Mouse (Mus musculus) limb, embryonic 15.5 days (tissue): ENCODE measurements around the gene Mdh1b. TPM values are rescaled to one million over a fixed set of nuclear protein-coding genes. Genes with fewer than 3 reads are reported as not detected.

Source experiments
- ATAC-seq: fragments of 200-750 bp; cut with Nextera tagmentation; 2 replicates; pipeline ENCODE4 v1.8.0; 2017; ENCODE audit warnings: low read depth, moderate TSS enrichment; ENCODE audit not compliant: insufficient number of reproducible peaks, low FRiP score, low TSS enrichment
- H3K27ac ChIP-seq: fragments of 300-500 bp; sonication (generic); 2 replicates; pipeline ENCODE4 v1.5.1; 2015; ENCODE audit warnings: moderate library complexity, mild to moderate bottlenecking, inconsistent platforms
- H3K27me3 ChIP-seq: fragments of 300-500 bp; sonication (generic); 2 replicates; pipeline ENCODE4 v1.6.1; 2015; ENCODE audit warnings: inconsistent platforms
- H3K36me3 ChIP-seq: fragments of 300-500 bp; sonication (generic); 2 replicates; pipeline ENCODE4 v1.6.1; 2015; ENCODE audit warnings: inconsistent platforms
- H3K4me1 ChIP-seq: fragments of 300-500 bp; sonication (generic); 2 replicates; pipeline ENCODE4 v1.6.1; 2015; ENCODE audit warnings: inconsistent platforms
- H3K4me2 ChIP-seq: fragments of 300-500 bp; sonication (generic); 2 replicates; pipeline ENCODE4 v1.6.1; 2015; ENCODE audit warnings: mild to moderate bottlenecking, inconsistent platforms
- H3K4me3 ChIP-seq: fragments of 300-500 bp; sonication (generic); 2 replicates; pipeline ENCODE4 v1.5.1; 2015; ENCODE audit warnings: mild to moderate bottlenecking, inconsistent platforms
- H3K9ac ChIP-seq: fragments of 300-500 bp; sonication (generic); 2 replicates; pipeline ENCODE4 v1.6.1; 2015; ENCODE audit warnings: inconsistent platforms
- H3K9me3 ChIP-seq: fragments of 300-500 bp; sonication (generic); 2 replicates; pipeline ENCODE4 v1.6.1; 2016; ENCODE audit warnings: inconsistent platforms
- WGBS: fragments of 180-500 bp; shearing (Covaris S2); methylation state at CpG from one replicate; pipeline ENCODE4 v1.1.7; 2015; 5-methylcytosine and 5-hydroxymethylcytosine counted together
- polyA plus RNA-seq: library from polyadenylated mRNA; unstranded; fragments of >200 nt; fragmentation: Nextera tagmentation; extraction: Ambion mirVana; gene quantifications from 2 replicates; pipeline ENCODE4 v1.2.1, GENCODE M21; 2015

The Mdh1b gene
- polyA plus RNA-seq = not detected in 2 replicates

GRCm38 (mm10) chr1:63730240-63730771 lies at the start of gene Mdh1b, which contains the start of gene Fastkd2:
Mdh1b (minus strand) TSS chr1:63730318.
Fastkd2 (plus strand) TSS chr1:63730614.
- WGBS = under 1% methylated on average over 31 of the region's 31 CpGs

GRCm38 (mm10) chr1:63776902-63777630 lies 46.9 kb upstream of the Mdh1b start:
- no peak overlapping the region for H3K4me3 ChIP-seq
- H3K4me1 ChIP-seq = no peaks in the 10 kb centered on the region
- H3K27me3 ChIP-seq = no peaks in the 10 kb centered on the region
- no peaks in the 10 kb centered on the region for H3K36me3 ChIP-seq
- H3K4me2 ChIP-seq = no peak overlapping the region
- no peak overlapping the region for H3K9ac ChIP-seq
- H3K9me3 ChIP-seq = no peaks in the 10 kb centered on the region
- no peak overlapping the region for H3K27ac ChIP-seq
- 33% methylated on average over 4 of the region's 4 CpGs for WGBS
- no peak for ATAC-seq

More at GRCm38 (mm10) chr1:63730240-63730771, at the start of gene Mdh1b, which contains the start of gene Fastkd2:
- peak within 1 kb of the TSS; percentile 45 for H3K4me2 ChIP-seq
- ATAC-seq = peak; percentile 82; the same call in 1 of the 2 replicates
- H3K9ac ChIP-seq = peak within 1 kb of the TSS; percentile 52
- peak within 1 kb of the TSS; percentile 72 for H3K4me3 ChIP-seq
- no peaks in the 10 kb centered on the region for H3K9me3 ChIP-seq
- no peak within 1 kb of the TSS for H3K27ac ChIP-seq
- no peaks in the 10 kb centered on the region for H3K36me3 ChIP-seq
- peaks cover 7% of the 10 kb centered on the region; the same call in 1 of the 2 replicates for H3K27me3 ChIP-seq
- peaks cover 10% of the 10 kb centered on the region; the same call in 1 of the 2 replicates for H3K4me1 ChIP-seq

GRCm38 (mm10) chr1:63776396-63776795 lies 46.3 kb upstream of the Mdh1b start:
- H3K4me2 ChIP-seq = no peak overlapping the region
- H3K36me3 ChIP-seq = no peaks in the 10 kb centered on the region
- H3K9me3 ChIP-seq = no peaks in the 10 kb centered on the region
- H3K27ac ChIP-seq = no peak overlapping the region
- no peaks in the 10 kb centered on the region for H3K4me1 ChIP-seq
- no peak overlapping the region for H3K4me3 ChIP-seq
- 54% methylated on average over 1 of the region's 1 CpGs for WGBS
- H3K27me3 ChIP-seq = no peaks in the 10 kb centered on the region
- no peak for ATAC-seq
- no peak overlapping the region for H3K9ac ChIP-seq

- Histone ChIP-seq H3K4me3 (no peak overlapping the region), H3K4me1 (peaks cover 12% of the 10 kb centered on the region), H3K27me3 (no peaks in the 10 kb centered on the region), H3K27ac (no peak overlapping the region), H3K4me2 (no peak overlapping the region), H3K36me3 (no peaks in the 10 kb centered on the region), H3K9me3 (no peaks in the 10 kb centered on the region), H3K9ac (no peak overlapping the region)
- no peak for ATAC-seq
- 55% methylated on average over 7 of the region's 7 CpGs for WGBS
Measured at GRCm38 (mm10) chr1:63770309-63770708, 40.2 kb upstream of the Mdh1b start.

DNA sequence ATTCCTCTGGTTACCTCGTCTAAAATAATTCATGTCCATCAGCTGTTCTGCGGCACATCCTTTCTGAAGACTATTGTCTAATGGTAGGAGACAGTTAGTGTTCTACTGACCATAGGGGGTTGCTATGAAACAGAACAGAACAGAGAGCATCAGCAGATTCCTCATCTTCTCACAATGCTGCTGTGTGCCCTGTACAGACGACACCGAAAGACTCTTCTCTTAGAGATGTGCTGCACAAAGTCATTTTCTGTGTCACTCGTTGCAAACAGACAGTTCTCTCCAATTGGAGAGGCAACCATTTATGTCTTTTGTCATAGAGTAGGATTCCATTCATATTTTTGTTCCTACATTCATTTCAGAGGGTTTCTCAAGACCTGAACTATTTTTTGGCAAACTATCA lies 39.0 kb upstream of the Mdh1b start, which contains the start of gene 4933402D24Rik:
4933402D24Rik (minus strand) TSS at position 101 of the 400 bp plus-strand sequence.
- Histone ChIP-seq H3K9me3 (no peaks in the 10 kb centered on the region), H3K27ac (peak within 1 kb of the TSS; percentile 57), H3K27me3 (no peaks in the 10 kb centered on the region), H3K36me3 (no peaks in the 10 kb centered on the region), H3K9ac (no peak within 1 kb of the TSS), H3K4me3 (no peak within 1 kb of the TSS), H3K4me1 (peaks cover 12% of the 10 kb centered on the region), H3K4me2 (0 out of 2 replicates have a peak within 1 kb of the TSS, but pooled peaks have one; percentile 6)
- ATAC-seq = no peak
- 74% methylated on average over 5 of the region's 5 CpGs for WGBS

DNA sequence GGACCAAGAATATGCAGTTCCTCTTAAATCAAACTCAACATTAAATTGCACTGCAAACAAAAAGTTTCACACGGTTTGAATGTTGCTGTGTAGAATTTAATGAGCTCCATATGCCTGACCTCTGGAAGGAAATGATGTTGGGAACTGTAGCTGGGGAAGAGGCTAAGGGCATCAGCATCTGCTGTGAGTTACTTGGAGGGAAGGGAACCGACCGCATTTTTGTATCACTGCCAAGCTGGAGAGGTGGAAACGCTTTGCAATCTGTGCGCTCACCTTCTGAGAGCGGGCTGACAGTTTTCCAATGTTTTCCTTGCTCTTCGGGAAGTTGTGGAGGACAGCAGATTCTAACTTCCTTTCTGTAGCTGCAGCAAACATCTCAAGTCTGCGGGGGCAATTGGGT lies 38.0 kb upstream of the Mdh1b start:
- Histone ChIP-seq H3K9me3 (no peaks in the 10 kb centered on the region), H3K36me3 (no peaks in the 10 kb centered on the region), H3K27me3 (no peaks in the 10 kb centered on the region), H3K4me3 (no peak overlapping the region), H3K4me2 (0 out of 2 replicates have a peak overlapping the region, but pooled peaks have one; percentile 6), H3K4me1 (peaks cover 19% of the 10 kb centered on the region), H3K9ac (no peak overlapping the region), H3K27ac (peak overlapping the region; percentile 57)
- WGBS = 19% methylated on average over 8 of the region's 8 CpGs
- peak; percentile 74; the same call in 1 of the 2 replicates for ATAC-seq

DNA sequence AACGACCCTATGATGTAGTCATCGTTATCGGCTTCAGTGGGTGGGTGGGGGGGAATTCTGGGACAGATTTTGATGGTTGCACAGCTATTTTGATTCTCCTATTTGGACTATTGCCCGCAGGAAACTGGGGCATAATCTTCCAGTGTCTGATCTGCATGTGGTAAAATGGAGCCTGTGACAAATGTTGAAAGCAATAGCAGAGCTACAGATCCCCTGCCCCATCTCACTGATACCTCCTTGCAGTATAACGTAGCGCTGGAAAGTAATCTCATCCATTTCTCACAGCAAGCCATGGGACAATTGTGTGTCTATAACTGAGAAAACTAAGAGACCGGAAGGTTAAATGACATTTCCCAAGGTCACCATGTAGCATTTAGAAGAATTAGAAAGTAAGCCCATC lies 34.3 kb upstream of the Mdh1b start:
- Histone ChIP-seq H3K27ac (no peak overlapping the region), H3K36me3 (no peaks in the 10 kb centered on the region), H3K4me3 (no peak overlapping the region), H3K4me1 (peaks cover 19% of the 10 kb centered on the region), H3K4me2 (no peak overlapping the region), H3K9ac (no peak overlapping the region), H3K27me3 (no peaks in the 10 kb centered on the region), H3K9me3 (no peaks in the 10 kb centered on the region)
- WGBS = 82% methylated on average over 7 of the region's 7 CpGs
- no peak for ATAC-seq

- Histone ChIP-seq H3K4me3 (no peak overlapping the region), H3K36me3 (no peaks in the 10 kb centered on the region), H3K27ac (peak overlapping the region; percentile 13; the same call in 1 of the 2 replicates), H3K4me1 (peaks cover 19% of the 10 kb centered on the region), H3K27me3 (no peaks in the 10 kb centered on the region), H3K4me2 (no peak overlapping the region), H3K9me3 (no peaks in the 10 kb centered on the region), H3K9ac (no peak overlapping the region)
- no peak for ATAC-seq
- WGBS = 46% methylated on average over 7 of the region's 7 CpGs
Measured at GRCm38 (mm10) chr1:63763881-63764386, 33.8 kb upstream of the Mdh1b start.

DNA sequence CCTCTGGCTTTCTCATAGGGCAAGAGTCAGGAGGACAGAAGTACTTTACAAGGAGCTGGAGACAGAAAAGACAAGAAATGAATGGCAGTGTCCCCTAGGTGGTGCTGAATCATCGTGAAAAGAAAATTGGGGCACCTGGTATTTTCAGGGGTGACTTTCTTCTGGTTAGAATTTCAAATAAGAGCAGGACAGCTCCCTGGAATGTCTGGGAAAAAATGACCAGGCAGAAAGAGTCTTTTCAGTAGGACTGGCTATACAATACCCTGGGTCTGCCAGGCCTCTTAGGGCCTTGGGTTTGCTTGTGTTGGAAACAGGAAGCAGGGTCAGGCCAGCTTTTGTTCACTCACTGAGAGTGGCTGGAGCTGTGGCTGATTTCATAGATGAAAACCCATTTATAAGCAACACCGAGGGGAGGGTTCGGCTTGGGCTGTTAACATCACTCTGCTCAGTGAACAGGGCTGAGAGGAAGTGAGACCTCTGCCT lies 33.1 kb upstream of the Mdh1b start:
- no peaks in the 10 kb centered on the region for H3K27me3 ChIP-seq
- H3K4me2 ChIP-seq = no peak overlapping the region
- no peaks in the 10 kb centered on the region for H3K36me3 ChIP-seq
- no peak overlapping the region for H3K9ac ChIP-seq
- no peaks in the 10 kb centered on the region for H3K9me3 ChIP-seq
- no peak for ATAC-seq
- WGBS = 14% methylated on average over 3 of the region's 3 CpGs
- H3K4me1 ChIP-seq = peaks cover 12% of the 10 kb centered on the region; the same call in 1 of the 2 replicates
- no peak overlapping the region for H3K4me3 ChIP-seq
- H3K27ac ChIP-seq = no peak overlapping the region

- Histone ChIP-seq H3K4me3 (no peak overlapping the region), H3K36me3 (peaks cover 17% of the 10 kb centered on the region), H3K4me2 (no peak overlapping the region), H3K27me3 (no peaks in the 10 kb centered on the region), H3K4me1 (no peaks in the 10 kb centered on the region), H3K9ac (no peak overlapping the region), H3K9me3 (no peaks in the 10 kb centered on the region), H3K27ac (no peak overlapping the region)
- WGBS = 58% methylated on average over 2 of the region's 2 CpGs
- no peak for ATAC-seq
Measured at GRCm38 (mm10) chr1:63756005-63756404, 25.9 kb upstream of the Mdh1b start.

DNA sequence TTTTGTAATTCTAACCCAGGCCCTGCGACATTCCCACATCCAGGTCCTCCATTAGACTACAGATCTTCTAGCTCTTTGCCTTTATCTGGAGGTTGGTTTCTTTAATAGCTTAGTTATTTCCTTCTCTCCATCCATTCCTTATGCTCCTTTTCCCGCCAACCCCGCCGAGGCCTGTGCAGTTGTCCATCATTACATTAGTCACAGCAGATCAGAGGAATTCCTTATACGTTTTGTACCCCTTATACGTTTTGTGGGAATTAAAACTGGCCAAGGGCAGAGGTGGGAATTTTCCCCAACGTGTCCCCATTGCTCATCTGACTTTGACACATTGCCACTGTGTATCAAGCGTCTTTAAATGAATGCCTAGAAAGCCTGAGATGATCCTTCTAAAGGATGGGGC lies 322 bp downstream of the Mdh1b start:
- Histone ChIP-seq H3K9ac (no peak overlapping the region), H3K4me3 (peak overlapping the region; percentile 72), H3K9me3 (no peaks in the 10 kb centered on the region), H3K27me3 (peaks cover 7% of the 10 kb centered on the region; the same call in 1 of the 2 replicates), H3K27ac (no peak overlapping the region), H3K4me2 (peak overlapping the region; percentile 45), H3K36me3 (no peaks in the 10 kb centered on the region), H3K4me1 (peaks cover 10% of the 10 kb centered on the region; the same call in 1 of the 2 replicates)
- no peak for ATAC-seq
- WGBS = 43% methylated on average over 8 of the region's 8 CpGs

DNA sequence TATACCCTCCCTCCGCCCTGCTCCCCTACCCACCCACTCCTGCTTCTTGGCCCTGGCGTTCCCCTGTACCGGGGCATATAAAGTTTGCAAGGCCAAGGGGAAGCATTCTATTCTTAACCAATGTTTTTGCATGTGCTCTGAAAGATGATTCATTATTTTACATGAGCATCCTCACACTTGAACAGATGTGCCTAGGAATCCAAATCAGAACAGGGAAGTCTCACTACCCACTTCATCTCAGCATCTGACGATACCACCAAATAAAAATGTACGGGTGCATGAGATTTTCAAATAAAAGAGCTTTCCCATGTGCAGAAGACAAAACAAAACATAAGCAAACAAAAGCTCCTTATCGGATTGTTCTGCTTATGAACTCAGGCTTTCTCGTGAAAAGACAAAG lies 10.0 kb downstream of the Mdh1b start:
- H3K36me3 ChIP-seq = no peaks in the 10 kb centered on the region
- H3K4me1 ChIP-seq = no peaks in the 10 kb centered on the region

More for the DNA sequence above, 10.0 kb downstream of the Mdh1b start:
- Histone ChIP-seq H3K9ac (no peak overlapping the region), H3K4me3 (no peak overlapping the region), H3K27ac (no peak overlapping the region), H3K9me3 (no peaks in the 10 kb centered on the region), H3K27me3 (no peaks in the 10 kb centered on the region), H3K4me2 (no peak overlapping the region)
- no peak for ATAC-seq
- 86% methylated on average over 7 of the region's 7 CpGs for WGBS
